Mouse (Mus musculus) skeletal muscle tissue, adult 2 months (tissue): ENCODE measurements at regions not wholly inside any gene's neighbourhood (a gene's known extent, or its start where the extent isn't known, plus 50 kb on each side); places are given as distances from the start of the nearest gene placed in this dataset.
A peak's percentile ranks its signal among the peaks of the same experiment; 100 is the strongest.

Experiments used
- DNase-seq: peaks from one replicate; pipeline ENCODE4 v3.0.0-alpha.2; 2012; ENCODE audit warnings: low read depth, low spot score

GRCm38 (mm10) chr13:112121110-112121509, 167.1 kb upstream of the Ankrd55 start:
- no peak for DNase-seq

- no peak for DNase-seq
Observed at GRCm38 (mm10) chr13:112122842-112123373, 165.3 kb upstream of the Ankrd55 start.

GRCm38 (mm10) chr13:112125769-112126469, 162.3 kb upstream of the Ankrd55 start:
- DNase-seq = no peak

GRCm38 (mm10) chr13:112130220-112130619, 158.0 kb upstream of the Ankrd55 start:
- no peak for DNase-seq

GRCm38 (mm10) chr13:112130774-112131173, 157.5 kb upstream of the Ankrd55 start:
- DNase-seq = no peak

GRCm38 (mm10) chr13:112131191-112131590, 157.1 kb upstream of the Ankrd55 start:
- no peak for DNase-seq

GRCm38 (mm10) chr13:112133736-112134135, 154.5 kb upstream of the Ankrd55 start:
- DNase-seq = no peak

- DNase-seq = no peak
Observed at GRCm38 (mm10) chr13:112134701-112135100, 153.6 kb upstream of the Ankrd55 start.

- no peak for DNase-seq
Observed at GRCm38 (mm10) chr13:112135777-112136176, 152.5 kb upstream of the Ankrd55 start.

GRCm38 (mm10) chr13:112136850-112137249, 151.4 kb upstream of the Ankrd55 start:
- DNase-seq = no peak

- DNase-seq = no peak
Observed at GRCm38 (mm10) chr13:112140871-112141270, 147.4 kb upstream of the Ankrd55 start.

- DNase-seq = no peak
Observed at GRCm38 (mm10) chr13:112144393-112145348, 143.6 kb upstream of the Ankrd55 start.

- peak; percentile 25 for DNase-seq
Observed at GRCm38 (mm10) chr13:112152614-112153550, 135.4 kb upstream of the Ankrd55 start.

- peak; percentile 21 for DNase-seq
Observed at GRCm38 (mm10) chr13:112153681-112154127, 134.5 kb upstream of the Ankrd55 start.

- no peak for DNase-seq
Observed at GRCm38 (mm10) chr13:112159430-112160172, 128.7 kb upstream of the Ankrd55 start.

GRCm38 (mm10) chr13:112160173-112160641, 128.0 kb upstream of the Ankrd55 start:
- peak; percentile 29 for DNase-seq

- DNase-seq = no peak
Observed at GRCm38 (mm10) chr13:112160726-112161125, 127.5 kb upstream of the Ankrd55 start.

GRCm38 (mm10) chr13:112161886-112162285, 126.4 kb upstream of the Ankrd55 start:
- DNase-seq = no peak

- no peak for DNase-seq
Observed at GRCm38 (mm10) chr13:112165921-112166320, 122.3 kb upstream of the Ankrd55 start.

- no peak for DNase-seq
Observed at GRCm38 (mm10) chr13:112166338-112166802, 121.9 kb upstream of the Ankrd55 start.
